Mouse (Mus musculus) small intestine, adult 2 months (tissue): Measurements from ENCODE around the gene Lgals1.

Experiments used
- CTCF ChIP-seq: fragments of 200-500 bp; IDR thresholded peaks from 2 replicates; pipeline ENCODE4 v1.5.1; 2012; ENCODE audit warnings: low read depth, mild to moderate bottlenecking, control low read depth, inconsistent platforms, low read length, moderate library complexity, mixed read lengths; ENCODE audit not compliant: insufficient replicate concordance, insufficient read length; ENCODE audit errors: extremely low read depth
- POLR2A ChIP-seq: fragments of 200-500 bp; IDR thresholded peaks from 2 replicates; pipeline ENCODE4 v1.6.1; 2012; ENCODE audit warnings: low read depth, mild to moderate bottlenecking, control low read depth, inconsistent platforms, low read length, moderate library complexity

DNA sequence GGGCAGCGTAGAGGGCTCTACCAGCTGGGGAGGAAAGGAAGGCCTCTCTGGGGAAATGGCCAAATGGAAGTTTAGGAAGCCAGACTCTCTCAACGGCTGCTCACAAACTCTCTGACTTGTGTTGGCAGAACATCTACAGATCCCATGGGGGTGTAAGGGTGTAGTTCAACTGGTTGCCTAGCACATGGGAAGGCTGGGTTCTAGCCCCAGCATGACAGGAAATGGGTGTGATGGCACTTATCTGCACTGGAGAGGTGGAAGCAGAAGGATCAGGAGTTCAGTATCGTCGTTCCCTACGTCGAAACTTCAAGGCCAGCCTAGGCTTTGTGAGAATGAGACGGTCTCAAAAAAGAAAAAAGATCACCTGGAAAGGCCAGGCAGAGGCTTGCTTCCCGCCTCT lies 17.5 kb upstream of the Lgals1 start:
- TF ChIP-seq CTCF (no peak), POLR2A (no peak)
